Mouse (Mus musculus): ENCODE data around the gene Lrriq3.

GRCm38 (mm10) chr3:155099266-155099665 is 6.0 kb downstream of the Lrriq3 start:
- TF ChIP-seq CTCF (IDR thresholded peaks at IDR 0.05 in 2 of 3, conservative IDR thresholded peaks at IDR 0.05 in 1 of 3; ENCODE audit: control insufficient read depth in 1 of 3, insufficient read depth in 1 of 3, low read depth in 2 of 3, low read length in 3 of 3, poor library complexity in 1 of 3, severe bottlenecking in 1 of 3) (no peak), USF1 (IDR thresholded peaks at IDR 0.05; ENCODE audit: low read depth, low read length) (no peak), RCOR1 (IDR thresholded peaks at IDR 0.05; ENCODE audit: low read depth, low read length) (no peak), KAT2A (conservative IDR thresholded peaks at IDR 0.05; ENCODE audit: low read depth, low read length) (no peak), HCFC1 (IDR thresholded peaks at IDR 0.05; ENCODE audit: low read depth, low read length) (no peak), CHD2 (IDR thresholded peaks at IDR 0.05; ENCODE audit: low read length) (no peak), ETS1 (IDR thresholded peaks at IDR 0.05; ENCODE audit: low read depth, low read length) (no peak), E2F4 (IDR thresholded peaks at IDR 0.05; ENCODE audit: borderline replicate concordance, low read depth, low read length) (no peak), CHD1 (IDR thresholded peaks at IDR 0.05; ENCODE audit: low read depth, low read length) (no peak), EP300 (IDR thresholded peaks at IDR 0.05; ENCODE audit: low read depth in 1 of 2, low read length in 2 of 2) (no peak)
